Mouse (Mus musculus): ENCODE measurements around the gene Pygl.
A peak's percentile ranks its signal among the peaks of the same experiment; 100 is the strongest.

Gene Pygl

DNA sequence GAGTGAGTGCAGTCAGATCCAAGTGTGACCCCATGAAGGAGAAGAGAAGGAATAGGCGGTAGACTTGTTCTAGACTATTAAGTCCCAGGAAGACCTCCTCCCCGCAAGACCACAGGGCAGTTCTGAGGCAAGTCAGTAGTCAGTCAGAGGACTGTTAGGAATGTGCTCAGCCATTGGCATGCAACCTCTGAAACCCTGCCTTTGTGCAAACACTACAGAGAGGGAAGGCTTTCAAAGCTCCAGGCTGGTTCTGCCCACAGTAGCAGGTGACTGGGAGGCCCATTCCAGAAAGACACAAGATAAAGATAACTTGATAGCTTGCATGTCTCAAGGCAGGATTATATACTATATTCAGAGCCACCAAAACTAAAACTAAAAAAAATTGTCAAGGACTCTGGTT lies at the start of gene Pygl:
TSS of gene Pygl (minus strand) at position 195 of the 400 bp plus-strand sequence.
- no peak for DNase-seq

DNA sequence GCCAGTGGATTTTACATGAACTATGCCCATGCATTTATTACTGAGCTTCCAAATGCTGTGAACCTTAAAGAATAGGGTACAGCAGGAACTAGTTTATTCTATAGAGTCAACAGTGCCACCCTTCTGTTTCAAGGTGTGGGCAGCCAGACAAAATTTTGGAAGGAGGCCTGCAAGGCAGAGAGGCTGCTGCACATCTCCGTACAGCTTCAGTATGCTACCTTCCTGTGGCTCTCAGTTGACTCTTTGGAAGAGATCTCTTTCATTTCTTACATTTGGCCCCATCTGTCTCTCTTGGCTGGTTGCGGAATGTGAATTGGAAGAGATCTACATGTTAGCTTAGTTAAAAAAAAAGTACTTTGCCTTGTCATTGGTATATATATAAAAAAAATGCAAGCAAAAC lies 49.6 kb upstream of the Pygl start:
- no peak for DNase-seq

DNA sequence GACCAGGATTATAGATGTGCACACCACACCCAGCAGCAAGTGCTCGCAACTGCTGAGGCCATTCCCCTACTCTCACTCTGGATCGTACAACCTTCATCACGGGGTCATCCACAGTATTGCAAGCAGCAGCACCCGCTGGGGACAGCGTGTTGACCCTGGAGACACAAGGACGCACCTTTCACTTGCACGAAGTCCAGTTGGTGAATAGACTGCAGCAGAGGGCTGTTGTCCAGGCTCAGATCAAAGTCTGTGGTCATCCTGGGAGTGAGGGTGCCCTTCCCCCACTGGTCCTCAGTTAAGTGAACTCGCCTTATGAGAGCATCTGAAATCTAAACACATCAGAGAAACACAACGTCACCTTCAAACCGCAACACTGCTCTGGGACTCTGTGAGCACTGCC lies 49.1 kb upstream of the Pygl start:
- DNase-seq, result peak; percentile 75

DNA sequence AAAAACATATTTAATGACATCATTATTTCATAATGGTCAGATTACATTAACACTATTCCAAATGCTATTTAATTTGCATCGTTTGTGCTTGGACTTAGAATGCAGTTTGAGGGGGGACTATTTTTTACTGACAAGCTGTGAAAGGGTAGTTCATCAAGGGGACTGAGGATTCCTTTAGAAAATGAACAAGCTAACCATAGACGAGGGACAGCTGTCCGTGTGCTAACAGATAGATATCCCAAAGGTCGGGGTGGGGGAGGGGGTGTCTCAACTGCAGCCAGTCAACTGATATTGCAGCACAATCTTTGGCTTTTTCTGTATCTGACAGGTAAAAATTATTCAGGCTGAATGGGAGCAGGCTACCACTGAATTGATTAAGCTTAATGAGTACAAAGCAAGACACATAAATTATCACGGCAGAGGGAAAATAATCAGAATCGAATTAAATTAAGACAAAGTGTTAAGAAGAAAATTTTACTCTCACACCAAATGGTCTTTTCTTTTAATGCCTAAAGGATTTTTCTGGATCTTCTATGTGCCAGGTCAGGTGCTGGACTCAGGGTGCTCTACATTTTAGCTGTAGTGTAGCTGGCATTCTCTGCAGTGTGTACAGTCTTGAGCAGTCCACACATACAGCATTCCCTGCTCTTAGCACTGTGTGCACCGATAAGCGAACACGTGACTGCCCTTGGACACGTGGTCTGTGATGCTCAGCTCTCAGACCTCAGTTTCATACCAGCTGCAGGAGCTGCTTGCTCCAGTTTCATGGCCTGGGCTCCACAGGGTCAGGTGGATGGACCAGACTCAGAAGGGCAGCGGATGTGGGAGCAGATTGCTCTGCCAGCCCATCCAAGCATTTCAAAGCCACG lies 46.0 kb upstream of the Pygl start:
- peak; percentile 44 for DNase-seq

DNA sequence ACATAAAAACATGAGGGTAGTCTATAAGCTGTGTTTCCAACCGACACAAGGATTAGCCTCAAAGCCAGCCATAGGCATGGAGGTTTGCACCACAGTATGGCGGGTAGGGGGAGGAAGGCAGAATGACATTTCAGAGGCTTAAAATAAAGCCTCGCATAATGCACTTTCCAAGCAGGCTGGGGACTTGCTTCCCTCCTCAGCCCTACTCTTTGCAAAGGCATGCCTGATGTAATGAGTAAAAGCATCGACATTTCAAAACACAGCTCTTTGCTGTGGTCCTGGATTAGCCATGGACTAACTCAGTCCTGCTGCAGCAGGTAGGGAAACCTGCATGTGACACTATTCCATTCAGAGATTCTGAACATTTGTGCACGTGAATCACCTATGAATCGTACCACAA lies 38.4 kb upstream of the Pygl start:
- DNase-seq, result peak; percentile 14

DNA sequence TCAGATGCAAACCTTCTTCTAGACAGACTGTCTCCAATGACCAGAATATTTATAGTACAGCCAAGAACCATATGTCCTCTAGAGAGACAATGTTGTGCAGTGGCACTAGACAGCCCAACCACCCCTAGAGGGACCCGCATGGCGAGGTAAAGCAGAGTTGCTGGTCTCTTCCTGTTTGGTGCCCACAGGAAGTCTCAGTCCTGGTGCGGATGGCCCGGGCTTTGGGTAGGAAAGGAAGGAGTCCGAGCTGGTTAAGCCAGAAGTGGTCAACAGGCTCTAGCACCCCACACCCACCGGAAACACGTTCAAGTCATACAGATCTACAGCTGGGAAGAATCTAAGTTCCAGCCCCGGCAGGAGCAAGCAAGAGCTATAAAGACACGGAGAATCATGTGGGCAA lies 36.0 kb upstream of the Pygl start:
- peak; percentile 84 for DNase-seq

DNA sequence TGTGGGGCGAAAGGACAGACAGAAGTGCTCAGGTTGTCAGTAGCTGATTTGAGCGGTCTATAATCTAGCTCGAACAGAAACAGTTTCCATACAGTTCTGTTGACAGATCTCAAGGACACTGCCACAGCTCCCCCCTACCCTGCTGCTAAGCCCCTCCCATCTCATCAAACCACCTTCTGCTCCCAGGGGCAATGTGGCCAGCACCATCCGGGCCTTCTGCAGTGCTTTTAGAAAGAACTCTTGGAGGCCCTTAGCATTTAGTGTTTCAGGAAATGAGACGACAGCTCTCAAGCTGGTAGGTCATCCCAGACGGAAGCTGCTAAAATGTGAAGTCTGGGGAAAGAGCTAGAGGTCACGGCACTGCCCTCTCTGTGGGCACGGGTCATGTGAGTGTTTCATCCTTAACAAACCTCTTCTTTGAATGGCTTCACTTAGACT lies 35.2 kb upstream of the Pygl start:
- DNase-seq, result peak; percentile 82

DNA sequence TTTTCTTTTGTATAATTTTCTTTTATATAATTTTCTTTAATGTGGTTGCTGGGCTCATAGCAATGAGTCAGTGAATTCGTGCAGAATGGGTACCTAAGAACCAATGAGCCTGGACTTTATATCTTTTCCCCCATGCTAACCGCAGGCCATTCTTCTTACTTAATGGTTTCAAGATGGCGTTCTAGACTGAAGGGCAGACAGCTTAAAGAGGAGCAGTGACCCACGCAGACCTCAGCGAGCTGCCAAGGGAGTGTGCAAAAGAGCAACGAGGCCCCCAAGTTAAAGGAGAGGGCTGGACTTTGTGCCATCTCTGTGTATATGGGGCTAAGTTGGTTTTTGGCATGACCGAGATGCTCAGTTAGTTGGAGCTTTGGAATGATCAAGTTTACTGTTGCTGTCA lies 32.4 kb upstream of the Pygl start:
- peak; percentile 71 for DNase-seq

DNA sequence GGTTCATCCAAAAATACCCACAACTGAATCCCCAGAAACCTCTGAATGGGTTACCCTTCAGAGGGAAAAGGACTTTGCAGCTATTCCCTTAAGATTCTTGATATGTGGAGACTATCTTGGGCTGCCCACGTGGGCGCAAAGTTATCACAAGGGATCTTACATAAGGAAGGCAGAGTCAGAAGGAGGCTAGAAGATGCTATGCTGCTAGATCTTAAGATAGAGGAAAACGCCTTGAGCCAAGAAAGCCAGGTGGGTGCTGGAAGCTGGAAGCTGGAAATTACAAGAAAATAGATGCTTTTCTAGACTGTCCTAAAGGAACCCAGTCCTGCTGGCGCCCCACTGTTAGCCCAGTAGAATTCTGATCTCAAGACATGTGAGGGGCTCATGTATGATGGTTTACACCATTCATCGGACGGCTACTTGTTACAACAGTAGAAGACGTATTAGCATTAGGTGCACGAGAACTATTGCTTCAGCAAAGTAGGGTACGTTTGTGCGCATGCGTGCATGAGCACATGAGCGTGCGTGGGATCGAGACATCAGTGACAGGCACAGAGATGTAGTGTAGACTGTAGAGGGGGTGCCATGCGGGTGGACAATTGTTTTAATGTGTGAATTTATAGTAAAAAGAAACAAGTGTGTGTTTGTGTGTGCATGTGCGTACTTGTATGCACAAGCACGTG lies 31.1 kb upstream of the Pygl start:
- peak; percentile 42 for DNase-seq

DNA sequence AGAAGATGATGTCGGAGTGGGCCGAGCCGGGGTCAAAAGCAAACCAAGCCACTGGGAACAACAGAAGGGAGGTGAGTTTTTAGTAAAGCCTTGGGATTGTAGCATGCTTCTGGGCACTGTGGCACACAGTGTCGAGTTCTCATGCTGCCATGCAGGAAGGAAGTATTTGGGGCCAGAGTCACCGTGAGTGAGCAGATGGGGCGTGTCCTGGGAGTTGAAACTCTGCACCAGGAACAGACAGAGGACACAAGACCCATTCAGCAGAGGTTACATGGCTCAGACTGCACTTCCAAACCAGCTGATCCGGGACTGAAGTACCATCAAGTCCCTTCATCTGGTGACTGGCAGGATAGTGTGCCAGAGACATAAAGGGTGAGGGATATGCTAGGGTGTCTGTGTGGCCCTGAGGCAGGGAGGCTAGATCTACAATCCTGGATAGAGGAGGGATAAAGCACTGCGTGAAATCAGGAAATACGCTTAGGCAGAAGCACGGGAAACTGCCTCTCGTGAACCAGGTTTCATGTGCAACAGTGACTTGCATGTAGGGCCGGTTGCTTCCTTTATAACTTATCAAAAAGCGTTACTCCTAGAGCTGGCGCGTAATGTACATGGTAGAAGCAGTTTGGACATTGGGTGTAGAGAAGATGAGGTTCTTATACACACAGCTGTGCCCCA lies 20.1 kb upstream of the Pygl start:
- no peak for DNase-seq

DNA sequence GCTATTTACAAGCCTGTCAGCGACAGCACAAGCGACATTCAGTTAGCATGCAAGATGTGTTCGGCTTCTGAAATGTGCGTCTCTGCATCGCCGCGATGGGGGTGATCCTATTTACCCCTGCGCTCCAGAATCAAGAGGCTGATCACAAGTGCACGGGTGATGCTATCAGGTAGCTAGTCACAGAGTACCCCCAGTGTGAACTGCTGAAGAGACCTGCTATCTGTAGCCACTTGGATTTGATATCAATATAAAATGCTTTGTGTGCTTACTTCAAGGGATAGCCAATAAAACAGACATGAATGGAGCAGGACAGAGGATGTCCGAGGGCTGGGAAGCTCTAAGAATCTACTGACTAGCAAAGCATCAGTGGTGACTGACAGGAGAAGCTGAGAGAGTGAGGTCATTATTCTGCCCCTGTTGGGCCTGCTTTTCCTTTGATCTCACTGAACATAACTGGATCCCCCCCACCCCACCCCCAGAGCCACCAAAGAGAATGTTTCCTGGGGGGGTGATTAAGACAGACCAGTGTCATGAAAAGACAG lies 18.4 kb upstream of the Pygl start:
- peak; percentile 61 for DNase-seq

DNA sequence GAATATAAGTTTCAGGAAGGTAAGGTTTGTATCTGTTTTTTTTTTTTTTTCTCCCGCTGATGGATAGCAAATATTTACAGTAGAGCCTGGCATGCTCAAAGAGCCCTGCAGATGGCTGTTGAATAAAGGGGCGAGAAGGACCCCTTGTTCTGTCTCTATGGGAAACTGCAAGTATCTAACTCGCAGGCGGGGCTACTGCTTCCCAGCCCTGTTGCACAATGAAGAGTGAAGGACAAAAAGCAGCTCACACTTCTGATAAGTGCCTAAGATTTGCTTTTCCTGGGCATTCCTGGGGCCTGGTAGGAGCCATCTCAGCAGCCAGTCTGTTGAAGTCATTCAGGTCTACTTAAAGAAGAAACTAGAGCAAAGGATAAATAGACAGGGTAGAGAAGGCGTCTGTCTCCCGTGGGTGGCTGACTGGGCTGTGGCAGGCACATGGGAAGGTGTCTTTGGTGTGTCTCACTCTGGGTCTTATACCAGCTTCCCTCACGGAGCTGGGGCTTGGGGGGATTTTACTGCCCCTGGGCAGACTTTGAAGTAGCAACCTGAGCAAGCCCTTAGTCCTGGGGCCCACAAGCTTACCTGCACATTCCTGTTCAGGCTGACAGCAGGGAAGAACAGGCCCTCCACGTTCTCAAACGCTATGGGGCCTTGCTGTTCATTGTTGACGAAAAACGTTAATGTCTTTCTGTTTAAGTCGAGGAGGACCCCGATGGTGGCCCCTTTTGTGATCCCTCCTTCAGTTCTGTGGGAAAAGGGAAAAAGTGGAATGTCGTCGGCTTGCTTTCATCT lies 16.6 kb upstream of the Pygl start:
- peak; percentile 73 for DNase-seq

DNA sequence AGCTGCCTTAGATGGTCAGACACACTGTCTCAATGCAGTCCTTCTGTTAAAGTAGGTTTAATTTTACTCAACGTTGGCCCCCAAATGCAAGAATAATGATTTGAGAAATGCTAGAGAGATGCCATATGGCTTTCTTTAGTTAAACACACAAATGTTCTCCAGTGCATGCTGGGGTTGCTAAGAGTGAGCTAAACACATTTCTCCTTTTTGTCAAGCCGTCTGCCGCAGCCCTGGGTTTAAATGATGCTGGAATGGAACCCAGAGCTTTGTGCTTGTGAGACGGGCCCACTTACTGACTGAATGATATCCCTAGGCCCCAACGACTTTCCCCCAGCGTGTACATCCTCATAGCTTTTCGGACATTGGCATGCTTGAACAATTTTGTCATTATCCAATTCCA lies 11.3 kb upstream of the Pygl start:
- DNase-seq, result no peak

DNA sequence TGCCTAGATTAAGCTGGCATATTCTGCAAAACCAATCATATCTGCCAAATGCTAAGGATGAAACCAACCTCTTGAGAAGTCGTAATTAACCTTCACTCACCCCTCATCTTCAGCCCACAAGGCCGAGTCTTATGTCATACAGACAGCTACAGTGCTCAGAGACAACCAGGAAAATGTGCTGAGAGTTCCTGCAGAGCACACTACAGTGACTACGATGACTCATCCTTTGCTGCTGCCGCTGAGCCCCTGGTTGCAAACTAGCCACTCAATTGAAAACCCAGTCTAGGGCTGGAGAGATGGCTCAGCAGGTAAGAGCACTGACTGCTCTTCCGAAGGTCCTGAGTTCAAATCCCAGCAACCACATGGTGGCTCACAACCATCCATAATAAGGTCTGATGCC lies 8.5 kb upstream of the Pygl start:
- peak; percentile 64 for DNase-seq

DNA sequence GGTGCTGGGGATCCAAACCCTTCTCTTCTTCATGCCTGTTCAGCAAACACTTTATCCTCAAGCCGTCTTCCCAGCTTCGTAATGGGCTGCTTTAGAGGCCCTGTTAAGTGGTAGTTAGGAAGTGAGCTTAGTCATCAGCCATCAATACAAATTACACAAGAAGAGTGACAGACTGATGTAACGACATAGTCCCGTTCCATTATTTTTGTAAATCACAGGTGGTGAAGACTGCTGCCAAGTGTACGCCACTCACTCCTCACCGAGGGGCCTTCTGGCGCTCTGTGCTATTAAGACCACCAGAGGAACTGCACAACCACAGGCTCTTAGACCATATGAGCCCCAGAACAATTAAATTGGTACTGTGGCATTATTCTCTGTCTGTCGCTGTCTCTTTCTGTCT lies 7.3 kb upstream of the Pygl start:
- DNase-seq, result peak; percentile 63

DNA sequence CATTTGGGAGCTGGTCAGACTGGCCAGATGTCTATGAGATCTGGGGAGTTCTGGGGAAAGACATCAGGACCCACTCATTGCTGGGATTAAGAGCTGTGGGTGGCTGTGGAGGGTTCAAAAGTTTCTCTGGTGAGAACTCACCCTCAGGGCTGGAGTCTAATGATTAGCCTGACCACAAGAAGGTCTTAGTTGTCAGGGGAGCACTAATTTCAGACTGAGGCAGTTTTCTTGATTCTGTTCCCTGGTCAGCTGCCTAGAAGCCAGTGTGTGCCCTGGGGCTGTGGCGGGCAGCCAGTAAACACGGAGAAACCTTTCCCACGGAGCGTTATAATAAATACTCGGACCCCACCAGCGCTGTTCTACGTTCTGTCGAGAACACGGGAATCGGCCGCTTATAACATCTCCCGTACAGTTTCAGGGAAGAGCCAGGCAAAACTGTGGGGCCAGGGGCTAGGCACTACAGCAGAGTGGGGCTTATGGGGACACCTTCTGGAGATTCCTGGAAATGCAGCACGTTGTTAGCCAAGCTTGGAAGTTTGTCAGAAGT lies 3.7 kb upstream of the Pygl start:
- DNase-seq, result peak; percentile 90

DNA sequence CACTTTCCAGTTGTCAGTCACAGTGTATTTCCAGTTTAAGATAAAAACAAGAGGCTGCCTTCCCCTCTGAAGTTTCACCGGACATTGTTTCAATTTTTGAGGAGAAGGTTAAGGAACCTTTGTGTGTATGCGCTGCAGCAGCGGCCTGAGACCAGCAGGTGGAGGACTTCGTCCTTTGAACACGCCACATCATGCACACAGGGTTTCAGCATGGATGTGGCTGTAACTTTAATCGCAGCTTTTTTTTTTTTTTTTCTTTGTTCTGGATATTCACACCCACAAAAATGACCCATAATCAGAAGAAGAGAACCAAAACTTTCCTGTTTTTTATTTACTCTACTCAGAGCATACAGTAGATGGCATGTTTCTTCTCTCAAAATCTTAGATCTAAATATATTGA lies 3.1 kb upstream of the Pygl start:
- no peak for DNase-seq

DNA sequence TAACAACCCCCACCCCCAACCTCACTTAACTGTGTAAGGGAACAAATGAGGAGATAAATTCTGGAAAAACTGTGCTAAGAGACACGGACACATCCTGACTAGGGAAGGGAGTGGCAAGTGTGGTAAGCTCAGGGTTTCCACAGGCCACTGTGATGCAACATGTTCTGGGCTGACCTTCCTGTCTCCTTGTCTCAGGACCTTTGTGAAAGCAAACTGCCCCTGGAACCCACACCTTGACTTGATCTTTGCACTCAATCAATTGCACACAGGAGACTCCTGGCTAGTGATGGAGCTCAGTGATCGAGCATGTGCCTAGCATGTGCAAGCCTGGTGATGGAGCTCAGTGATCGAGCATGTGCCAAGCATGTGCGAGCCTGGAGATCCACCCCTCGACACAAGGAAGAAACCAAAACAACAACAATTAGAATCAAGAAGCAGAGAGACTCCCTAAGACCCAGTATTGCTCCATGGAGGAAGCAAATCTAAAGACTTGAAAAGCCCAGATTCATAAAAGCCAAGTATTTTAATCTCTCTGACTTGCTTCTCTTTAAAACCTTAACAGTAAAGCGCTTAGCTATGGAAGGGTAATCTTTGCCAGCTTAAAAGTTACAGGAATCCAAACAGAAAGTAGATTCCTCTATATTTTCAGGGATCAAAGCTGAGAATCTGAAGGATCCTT lies 2.5 kb upstream of the Pygl start:
- DNase-seq, result no peak

DNA sequence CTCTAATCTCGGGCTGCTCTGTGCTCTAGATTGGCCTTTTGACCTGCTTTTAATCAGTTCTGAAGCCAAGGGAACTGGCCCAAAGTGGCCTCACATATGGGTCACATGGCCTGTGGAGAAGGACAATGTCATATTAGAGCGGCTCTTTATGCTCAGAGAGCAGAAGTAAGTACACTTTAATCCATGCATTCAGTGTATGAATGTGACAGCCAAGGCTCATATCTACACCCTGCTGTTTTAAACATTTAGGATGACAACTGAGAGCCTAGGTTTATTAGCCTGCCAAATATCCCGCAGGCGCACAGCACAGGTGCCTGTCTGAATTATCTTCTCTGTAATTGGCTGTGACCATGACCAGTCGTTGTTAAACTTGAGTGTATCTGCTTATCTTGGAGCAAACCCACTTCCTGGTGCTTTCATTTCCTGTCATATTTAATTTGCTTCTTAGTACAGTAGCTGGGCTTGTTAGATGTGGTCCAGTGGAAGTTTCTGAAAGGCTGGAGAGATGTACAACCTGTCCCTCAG lies 794 bp upstream of the Pygl start:
- DNase-seq, result no peak

DNA sequence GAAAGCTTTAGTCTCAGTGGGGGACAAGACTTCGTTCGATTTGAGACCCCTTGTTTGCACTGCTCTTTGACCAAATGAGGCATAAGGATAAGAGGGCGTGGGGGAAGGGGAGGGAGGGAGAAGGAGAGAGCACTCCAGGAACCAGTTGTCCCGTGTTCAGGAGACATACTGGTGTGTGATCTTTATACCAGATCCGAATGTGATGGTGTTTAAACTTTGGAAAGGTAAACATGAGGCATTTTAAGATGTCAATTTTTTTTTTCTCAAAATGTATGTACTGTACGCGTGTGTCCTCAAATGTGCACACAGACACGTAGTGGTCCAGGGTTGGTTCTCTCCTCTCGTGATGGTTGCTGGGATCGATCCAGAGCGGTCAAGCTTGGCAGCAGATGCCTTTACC lies 3.1 kb downstream of the Pygl start:
- peak; percentile 28 for DNase-seq

DNA sequence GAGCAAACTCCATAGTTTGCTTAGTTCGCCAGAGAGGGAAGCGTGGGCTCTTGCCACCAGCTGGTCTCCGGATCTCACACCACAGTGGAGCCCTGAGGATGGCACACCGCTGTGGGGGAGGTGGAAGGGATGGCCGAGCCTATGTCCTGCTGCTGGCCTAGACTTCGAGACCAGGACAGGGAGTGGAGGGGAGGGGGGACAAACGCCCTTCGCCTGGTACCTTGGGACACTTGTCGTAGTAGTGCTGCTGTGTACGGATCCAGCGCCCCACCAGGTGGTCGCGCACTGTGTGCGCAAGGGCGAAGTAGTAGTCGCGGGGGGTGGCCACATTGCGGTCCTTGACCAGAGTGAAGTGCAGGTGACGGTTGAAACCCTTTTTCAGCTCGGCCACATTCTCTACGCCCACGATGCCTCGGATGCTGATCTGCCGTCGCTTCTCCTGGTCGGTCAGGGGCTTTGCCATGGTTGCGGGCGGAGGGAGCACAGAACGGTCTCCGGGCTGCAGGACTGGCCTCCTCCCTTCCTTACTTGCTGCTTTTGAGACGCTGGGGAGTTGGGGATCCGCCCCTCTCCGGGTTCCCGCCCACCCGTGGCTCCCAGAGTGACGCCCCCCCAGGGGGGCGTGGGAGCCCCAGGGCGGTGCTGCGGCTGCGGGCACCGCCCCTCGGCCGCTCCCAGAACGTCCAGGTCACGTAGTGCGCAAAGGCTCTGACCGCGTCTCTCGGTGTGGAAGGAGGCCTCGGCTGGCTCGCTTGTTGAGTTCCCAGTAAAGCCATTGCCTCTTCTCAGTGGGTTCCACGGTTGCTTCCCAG lies 4.0 kb downstream of the Pygl start:
- peak; percentile 99 for DNase-seq

All from heart, adult 11 months (tissue).